Mouse (Mus musculus) neural tube, embryonic 15.5 days (tissue): ENCODE data around the gene Cntnap1. TPM values are rescaled to one million over a fixed set of nuclear protein-coding genes. Genes with fewer than 3 reads are reported as not detected.

Experiments used
- ATAC-seq: fragments of 200-750 bp; cut with Nextera tagmentation; 2 replicates; pipeline ENCODE4 v1.8.0; 2017; ENCODE audit warnings: mild to moderate bottlenecking, moderate TSS enrichment, moderate library complexity; ENCODE audit not compliant: low FRiP score
- H3K27ac ChIP-seq: fragments of 300-500 bp; sonication (generic); replicated peaks from 2 replicates; pipeline ENCODE4 v1.5.1; 2015; ENCODE audit warnings: mild to moderate bottlenecking, inconsistent platforms
- H3K27me3 ChIP-seq: fragments of 300-500 bp; sonication (generic); replicated peaks from 2 replicates; pipeline ENCODE4 v1.6.1; 2015; ENCODE audit warnings: inconsistent platforms
- H3K36me3 ChIP-seq: fragments of 300-500 bp; sonication (generic); 2 replicates; pipeline ENCODE4 v1.6.1; 2015; ENCODE audit warnings: inconsistent platforms
- H3K4me1 ChIP-seq: fragments of 300-500 bp; sonication (generic); 2 replicates; pipeline ENCODE4 v1.6.1; 2015; ENCODE audit warnings: inconsistent platforms
- H3K4me2 ChIP-seq: fragments of 300-500 bp; sonication (generic); 2 replicates; pipeline ENCODE4 v1.6.1; 2015; ENCODE audit warnings: inconsistent platforms, mild to moderate bottlenecking, moderate library complexity
- H3K4me3 ChIP-seq: fragments of 300-500 bp; sonication (generic); replicated peaks from 2 replicates; pipeline ENCODE4 v1.5.1; 2015; ENCODE audit warnings: mild to moderate bottlenecking, inconsistent platforms
- H3K9ac ChIP-seq: fragments of 300-500 bp; sonication (generic); replicated peaks from 2 replicates; pipeline ENCODE4 v1.6.1; 2015; ENCODE audit warnings: mild to moderate bottlenecking, inconsistent platforms
- H3K9me3 ChIP-seq: fragments of 300-500 bp; sonication (generic); replicated peaks from 2 replicates; pipeline ENCODE4 v1.6.1; 2016; ENCODE audit warnings: inconsistent platforms
- WGBS: fragments of 180-500 bp; shearing (Covaris S2); methylation state at CpG from one replicate; pipeline ENCODE4 v1.1.7; 2015; ENCODE audit warnings: mixed read lengths; 5-methylcytosine and 5-hydroxymethylcytosine counted together
- polyA plus RNA-seq: library from polyadenylated mRNA; unstranded; fragments of >200 nt; fragmentation: Nextera tagmentation; extraction: Ambion mirVana; gene quantifications from 2 replicates; pipeline ENCODE4 v1.2.1, GENCODE M21; 2015

The Cntnap1 gene
- polyA plus RNA-seq, 1 experiment from 2014 or later = 12.3 TPM

DNA sequence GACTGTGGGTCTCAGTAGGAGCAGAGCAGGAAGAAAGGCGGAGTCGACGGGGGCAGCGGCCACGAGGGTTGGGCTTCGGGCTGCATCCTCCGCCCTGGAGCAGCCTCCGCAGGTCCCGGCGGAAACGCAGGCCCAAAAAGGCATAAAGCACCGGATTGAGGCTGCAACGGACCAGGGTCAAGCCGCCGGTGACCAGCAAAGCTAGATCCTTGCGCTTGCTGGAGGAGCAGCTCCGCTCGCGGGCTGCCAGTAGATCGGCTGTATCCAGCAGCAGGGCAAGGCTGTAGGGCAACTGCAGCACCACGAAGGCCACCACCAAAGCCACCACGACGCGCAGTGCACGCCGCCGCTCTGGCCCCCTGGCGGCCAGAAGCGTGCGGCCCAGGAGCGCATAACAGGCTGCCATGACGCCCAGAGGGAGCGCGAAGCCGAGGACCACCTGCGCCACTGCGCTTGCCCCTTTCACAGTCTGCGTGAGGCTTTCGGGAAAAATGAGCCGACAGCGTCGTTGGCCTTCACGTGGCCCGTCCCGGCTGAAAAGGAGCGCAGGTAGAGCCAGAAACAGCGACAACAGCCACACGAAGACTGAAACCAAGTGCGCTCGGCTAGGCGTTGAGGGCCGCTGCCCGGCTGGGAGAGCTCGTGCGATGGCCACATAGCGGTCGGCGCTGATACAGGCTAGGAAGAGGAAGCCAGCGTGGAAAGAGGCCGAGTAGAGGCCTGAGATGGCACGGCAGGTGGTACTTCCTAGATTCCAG lies 3.5 kb downstream of the Cntnap1 start:
- no peaks in the 10 kb centered on the region for H3K9me3 ChIP-seq
- peaks cover 36% of the 10 kb centered on the region for H3K27me3 ChIP-seq
- peak overlapping the region; percentile 35 for H3K4me3 ChIP-seq
- peak overlapping the region; percentile 63 for H3K27ac ChIP-seq
- 0 out of 2 replicates have a peak, but pooled peaks have one; percentile 19 for ATAC-seq
- whole genome bisulfite sequencing = under 1% methylated on average over 61 of the region's 61 CpGs
- peak overlapping the region; percentile 75 for H3K4me2 ChIP-seq
- H3K36me3 ChIP-seq = no peaks in the 10 kb centered on the region
- peak overlapping the region; percentile 41 for H3K9ac ChIP-seq
- peaks cover 90% of the 10 kb centered on the region for H3K4me1 ChIP-seq

DNA sequence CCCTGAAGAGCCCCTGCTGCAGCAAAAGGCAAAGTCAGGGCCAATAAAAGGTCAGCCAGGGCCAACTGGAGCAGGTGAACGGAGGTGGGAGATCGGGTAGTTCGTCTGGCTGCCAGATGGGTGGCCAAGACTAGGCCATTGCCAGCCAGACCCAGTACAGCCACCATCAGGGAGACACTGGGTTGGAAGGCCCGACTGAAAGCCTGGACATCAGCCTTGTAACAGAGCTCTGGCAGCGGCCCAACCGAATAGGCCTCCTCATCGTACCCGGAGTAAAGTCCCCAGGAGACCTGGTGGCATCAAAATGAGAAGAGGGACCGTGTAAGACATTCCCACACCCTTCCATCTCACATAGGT lies 4.0 kb downstream of the Cntnap1 start:
- Histone ChIP-seq H3K27me3 (peaks cover 34% of the 10 kb centered on the region), H3K4me3 (peak overlapping the region; percentile 35), H3K9me3 (no peaks in the 10 kb centered on the region), H3K27ac (peak overlapping the region; percentile 63), H3K36me3 (no peaks in the 10 kb centered on the region), H3K9ac (peak overlapping the region; percentile 41), H3K4me1 (peaks cover 84% of the 10 kb centered on the region), H3K4me2 (peak overlapping the region; percentile 75)
- WGBS = 24% methylated on average over 9 of the region's 9 CpGs
- ATAC-seq = no peak

DNA sequence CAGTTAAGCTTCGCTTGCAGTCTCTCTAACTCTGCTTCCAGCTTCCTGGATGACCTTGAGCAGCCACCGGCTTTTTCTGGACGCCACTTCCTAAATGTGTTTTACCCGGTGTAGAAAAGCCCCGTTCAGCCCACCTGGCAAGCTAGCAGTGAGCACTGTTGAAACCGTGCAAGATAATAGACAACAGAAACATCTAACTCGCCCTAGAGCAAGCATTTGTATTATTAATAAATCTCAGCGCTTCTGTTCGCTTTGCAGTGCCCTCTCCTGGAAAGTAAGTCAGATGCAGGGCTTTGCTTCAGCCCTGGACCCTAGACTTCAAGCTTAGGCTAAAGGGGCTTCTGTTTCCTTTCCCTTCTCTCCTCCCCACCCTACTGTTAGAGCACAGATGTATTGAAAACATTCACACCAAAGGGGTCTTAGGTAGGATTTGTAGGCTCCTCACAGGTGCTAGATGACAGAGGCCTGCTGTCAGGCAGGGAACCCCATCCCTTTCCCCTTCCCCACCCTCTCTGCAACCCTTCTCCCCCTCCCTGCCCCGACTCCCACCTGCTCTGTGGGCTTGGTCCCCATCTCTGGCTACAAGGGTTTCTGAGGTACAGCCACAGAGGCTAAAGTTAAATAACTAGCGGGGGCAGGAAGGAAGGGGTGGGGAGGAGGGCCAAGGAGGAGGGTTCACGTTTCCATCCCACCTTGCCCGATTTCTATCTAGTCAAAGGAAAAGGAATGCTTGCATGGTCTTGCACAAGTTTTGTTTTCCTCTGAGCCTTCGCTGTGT lies 4.7 kb downstream of the Cntnap1 start, which contains the start of gene Ccr10:
Gene Ccr10 (minus strand): TSS at position 593 of the 778 bp plus-strand sequence.
- Histone ChIP-seq H3K27me3 (peaks cover 35% of the 10 kb centered on the region), H3K27ac (peak within 1 kb of the TSS; percentile 78), H3K4me3 (peak within 1 kb of the TSS; percentile 51), H3K36me3 (no peaks in the 10 kb centered on the region), H3K9ac (peak within 1 kb of the TSS; percentile 52), H3K9me3 (no peaks in the 10 kb centered on the region), H3K4me1 (peaks cover 78% of the 10 kb centered on the region), H3K4me2 (peak within 1 kb of the TSS; percentile 75)
- ATAC-seq = no peak
- WGBS = 19% methylated on average over 14 of the region's 14 CpGs

DNA sequence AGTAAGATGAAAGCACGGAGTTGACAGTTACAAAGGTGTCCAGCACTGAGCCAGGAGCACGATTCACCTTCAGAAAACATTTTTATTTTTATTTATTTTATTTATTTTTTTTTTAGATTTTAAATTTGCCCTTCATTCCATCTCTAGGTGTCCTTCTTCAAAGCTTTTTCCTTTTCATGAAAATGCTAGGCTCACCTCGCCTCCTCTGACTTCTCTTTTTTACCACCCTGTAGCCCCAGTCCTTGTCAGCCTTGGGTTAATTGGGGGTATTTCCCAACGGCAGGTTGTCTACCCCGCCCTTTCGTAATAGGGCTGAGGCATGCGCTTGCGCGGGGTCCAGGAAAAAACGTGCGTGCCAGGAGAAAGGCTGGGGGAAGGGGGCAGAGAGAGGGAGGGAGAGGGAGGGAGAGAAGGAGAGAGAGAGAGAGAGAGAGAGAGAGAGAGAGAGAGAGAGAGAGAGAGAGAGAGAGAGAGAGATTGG lies 5.4 kb downstream of the Cntnap1 start:
- Histone ChIP-seq H3K4me2 (peak overlapping the region; percentile 75), H3K27ac (peak overlapping the region; percentile 78), H3K27me3 (peaks cover 35% of the 10 kb centered on the region), H3K36me3 (no peaks in the 10 kb centered on the region), H3K4me3 (peak overlapping the region; percentile 51), H3K4me1 (peaks cover 71% of the 10 kb centered on the region), H3K9me3 (no peaks in the 10 kb centered on the region), H3K9ac (peak overlapping the region; percentile 52)
- ATAC-seq = no peak
- 8% methylated on average over 11 of the region's 11 CpGs for whole genome bisulfite sequencing

DNA sequence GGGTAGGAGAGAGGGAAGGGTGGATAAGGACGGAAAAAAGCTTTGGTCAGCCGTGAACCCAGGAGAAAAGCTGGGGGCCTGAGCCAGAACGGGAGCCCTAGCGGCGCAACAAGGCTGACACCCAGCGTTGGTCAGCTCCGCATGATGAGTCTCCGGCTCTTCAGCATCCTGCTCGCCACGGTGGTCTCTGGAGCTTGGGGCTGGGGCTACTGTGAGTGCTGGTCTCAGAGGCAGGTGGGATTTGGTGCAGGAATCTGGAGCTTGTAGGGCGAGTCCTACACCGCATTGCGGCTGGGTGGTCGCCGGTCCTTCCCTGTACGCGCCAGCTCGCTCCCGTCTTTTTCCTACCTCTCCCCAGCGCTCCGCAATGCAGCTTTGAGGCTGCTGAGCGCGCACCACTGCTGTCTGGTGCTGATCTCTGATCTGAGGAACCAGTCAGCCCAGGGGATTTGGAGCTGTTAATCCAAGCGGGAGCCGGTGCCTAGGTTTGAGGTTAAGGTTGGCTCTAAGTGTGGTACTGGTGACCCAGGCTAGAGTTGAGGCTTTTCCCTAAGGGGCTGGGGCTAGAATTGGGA lies 5.9 kb downstream of the Cntnap1 start:
- Histone ChIP-seq H3K9ac (peak overlapping the region; percentile 52), H3K4me1 (peaks cover 68% of the 10 kb centered on the region), H3K27ac (peak overlapping the region; percentile 78), H3K9me3 (no peaks in the 10 kb centered on the region), H3K4me3 (peak overlapping the region; percentile 51), H3K4me2 (peak overlapping the region; percentile 75), H3K27me3 (peaks cover 35% of the 10 kb centered on the region), H3K36me3 (no peaks in the 10 kb centered on the region)
- ATAC-seq = no peak
- WGBS = under 1% methylated on average over 25 of the region's 25 CpGs

DNA sequence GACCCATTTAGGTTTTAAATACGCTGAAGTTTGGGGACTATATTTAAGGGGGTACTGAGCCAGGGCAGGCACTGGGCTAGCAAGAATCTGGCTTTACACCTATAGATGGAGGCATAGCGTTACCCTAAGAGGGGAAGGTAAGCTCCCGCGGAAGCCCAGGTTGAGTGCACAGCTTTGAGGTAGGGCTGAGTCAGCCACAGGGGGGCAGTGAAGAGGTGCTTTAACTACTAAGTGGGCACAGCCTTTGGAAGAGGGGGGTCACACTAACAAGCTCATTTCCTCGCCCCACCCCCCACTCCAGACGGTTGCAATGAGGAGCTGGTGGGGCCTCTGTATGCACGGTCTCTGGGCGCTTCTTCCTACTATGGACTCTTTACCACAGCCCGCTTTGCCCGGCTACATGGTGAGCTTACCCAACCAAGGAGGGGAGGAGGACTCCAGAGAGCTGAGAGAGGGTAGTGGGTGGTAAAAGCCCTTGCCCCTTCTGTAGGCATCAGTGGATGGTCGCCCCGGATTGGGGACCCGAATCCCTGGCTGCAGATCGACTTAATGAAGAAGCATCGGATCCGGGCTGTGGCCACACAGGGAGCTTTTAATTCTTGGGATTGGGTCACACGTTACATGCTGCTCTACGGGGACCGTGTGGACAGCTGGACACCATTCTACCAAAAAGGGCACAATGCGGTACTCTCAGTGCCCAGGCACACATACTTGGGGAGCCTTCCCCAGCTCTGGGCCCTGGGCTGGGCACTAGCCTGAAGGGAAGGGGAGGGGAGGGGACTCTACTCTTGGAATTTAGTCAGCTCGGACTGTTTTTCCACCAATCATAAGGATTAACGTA lies 6.8 kb downstream of the Cntnap1 start:
- Histone ChIP-seq H3K4me3 (peak overlapping the region; percentile 51), H3K27me3 (peaks cover 38% of the 10 kb centered on the region), H3K27ac (peak overlapping the region; percentile 78), H3K4me2 (peak overlapping the region; percentile 75), H3K36me3 (peaks cover 3% of the 10 kb centered on the region), H3K9ac (peak overlapping the region; percentile 52), H3K4me1 (peaks cover 61% of the 10 kb centered on the region), H3K9me3 (no peaks in the 10 kb centered on the region)
- peak; percentile 42; the same call in 1 of the 2 replicates for ATAC-seq
- 26% methylated on average over 22 of the region's 22 CpGs for WGBS

DNA sequence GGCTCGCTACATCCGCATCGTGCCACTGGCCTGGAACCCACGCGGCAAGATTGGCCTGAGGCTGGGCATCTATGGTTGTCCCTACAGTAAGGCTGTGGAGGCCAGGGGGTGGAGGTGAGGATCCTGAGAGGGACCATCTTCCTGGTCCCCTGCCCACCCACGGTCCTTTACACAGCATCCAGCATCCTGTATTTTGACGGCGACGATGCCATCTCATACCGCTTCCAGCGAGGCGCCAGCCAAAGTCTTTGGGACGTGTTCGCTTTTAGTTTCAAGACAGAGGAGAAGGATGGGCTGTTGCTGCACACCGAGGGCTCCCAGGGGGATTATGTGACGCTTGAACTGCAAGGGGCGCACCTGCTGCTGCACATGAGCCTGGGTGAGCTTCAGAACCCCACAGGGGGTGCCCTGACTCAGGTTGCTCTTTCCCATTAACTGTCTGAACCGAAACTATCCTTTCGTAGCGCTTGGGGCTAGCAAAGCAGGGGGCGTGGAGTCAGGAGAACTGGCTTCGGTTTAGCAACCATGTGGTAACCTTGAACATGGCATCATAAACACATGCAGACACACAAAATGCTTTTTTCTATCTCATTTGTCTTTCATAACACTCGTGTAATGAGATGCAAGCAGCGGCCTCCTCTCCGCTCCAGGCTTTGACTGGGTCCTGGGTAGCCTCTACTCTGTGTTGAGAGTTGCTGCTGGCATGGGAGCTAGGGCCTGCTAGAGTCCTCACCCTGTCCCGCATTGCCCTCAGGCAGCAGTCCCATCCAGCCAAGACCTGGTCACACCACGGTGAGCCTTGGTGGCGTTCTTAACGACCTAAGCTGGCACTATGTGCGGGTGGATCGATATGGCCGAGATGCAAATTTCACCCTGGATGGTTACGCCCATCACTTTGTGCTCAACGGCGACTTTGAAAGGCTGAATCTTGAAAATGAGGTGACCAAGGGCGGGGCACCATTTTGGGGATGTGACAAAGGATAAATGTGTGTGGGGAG lies 8.0 kb downstream of the Cntnap1 start:
- no peak for ATAC-seq
- H3K9ac ChIP-seq = no peak overlapping the region
- WGBS = 51% methylated on average over 36 of the region's 36 CpGs

DNA sequence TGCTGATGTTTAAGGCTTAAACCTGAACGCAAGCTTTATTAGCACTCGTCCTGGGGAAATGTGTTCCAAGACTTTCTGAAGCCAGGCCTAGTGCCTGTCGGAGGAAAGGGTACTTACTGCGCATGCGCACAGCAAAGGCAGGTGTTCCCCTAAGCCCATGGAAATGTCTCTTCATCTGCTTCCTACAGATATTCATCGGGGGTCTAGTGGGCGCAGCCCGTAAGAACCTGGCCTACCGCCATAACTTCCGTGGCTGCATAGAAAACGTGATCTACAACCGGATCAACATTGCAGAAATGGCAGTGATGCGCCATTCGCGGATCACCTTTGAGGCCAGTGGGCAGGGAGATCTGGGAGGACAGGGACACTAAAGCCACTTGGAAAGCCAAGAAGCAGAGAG lies 9.0 kb downstream of the Cntnap1 start:
- H3K4me1 ChIP-seq = peaks cover 41% of the 10 kb centered on the region

More for the DNA sequence above, 8.0 kb downstream of the Cntnap1 start:
- H3K36me3 ChIP-seq = peaks cover 15% of the 10 kb centered on the region
- peaks cover 42% of the 10 kb centered on the region for H3K27me3 ChIP-seq
- H3K4me2 ChIP-seq = peak overlapping the region; percentile 75
- H3K27ac ChIP-seq = no peak overlapping the region
- no peaks in the 10 kb centered on the region for H3K9me3 ChIP-seq
- H3K4me3 ChIP-seq = peak overlapping the region; percentile 51
- H3K4me1 ChIP-seq = peaks cover 50% of the 10 kb centered on the region

DNA sequence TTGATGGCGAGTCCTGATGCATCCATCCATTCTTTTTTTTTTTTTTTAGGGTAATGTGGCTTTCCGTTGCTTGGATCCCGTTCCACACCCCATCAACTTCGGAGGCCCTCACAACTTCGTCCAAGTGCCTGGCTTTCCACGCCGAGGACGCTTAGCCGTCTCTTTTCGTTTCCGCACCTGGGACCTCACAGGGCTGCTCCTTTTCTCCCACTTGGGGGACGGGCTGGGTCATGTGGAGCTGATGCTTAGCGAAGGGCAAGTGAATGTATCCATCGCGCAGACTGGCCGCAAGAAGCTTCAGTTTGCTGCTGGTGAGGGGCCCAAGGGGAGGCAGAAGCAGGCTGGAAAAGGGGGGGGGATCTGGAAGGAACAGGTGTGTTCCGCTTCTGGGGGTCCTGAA lies 9.9 kb downstream of the Cntnap1 start:
- Histone ChIP-seq H3K27ac (no peak overlapping the region), H3K4me3 (no peak overlapping the region), H3K36me3 (peaks cover 26% of the 10 kb centered on the region), H3K9ac (no peak overlapping the region), H3K4me2 (no peak overlapping the region), H3K4me1 (peaks cover 31% of the 10 kb centered on the region), H3K9me3 (no peaks in the 10 kb centered on the region), H3K27me3 (peaks cover 40% of the 10 kb centered on the region)
- no peak for ATAC-seq
- 72% methylated on average over 17 of the region's 17 CpGs for WGBS

More for the DNA sequence above, 9.0 kb downstream of the Cntnap1 start:
- Histone ChIP-seq H3K4me2 (no peak overlapping the region), H3K27ac (no peak overlapping the region), H3K36me3 (peaks cover 22% of the 10 kb centered on the region), H3K27me3 (peaks cover 42% of the 10 kb centered on the region), H3K4me3 (no peak overlapping the region), H3K9me3 (no peaks in the 10 kb centered on the region), H3K9ac (no peak overlapping the region)
- WGBS = 77% methylated on average over 15 of the region's 15 CpGs
- no peak for ATAC-seq
